In genomic region chr2:166292987-166293386, GRCm38 (mm10) we compare ENCODE assay signal across 18 mouse cellular contexts.
DNase-seq lines count a peak whose midpoint lies in the region; ATAC-seq and TF ChIP-seq lines count a peak whose summit lies in the region.
"Had no signal": no experiment of that assay in that cellular context is flagged by ENCODE, and none has a peak within 500 bp of the region (broad histone marks: within the 10 kb centered on the region; RNA-seq: fewer than 3 reads in every experiment).

No protein-coding gene starts in this region.

- no peaks in the 10 kb centered on the region for H3K9me3 ChIP-seq in kidney, embryonic 16.5 days (ENCODE audit: low read length)
- H3K9me3 ChIP-seq in hindbrain, embryonic 12.5 days (replicated peaks), result no peaks in the 10 kb centered on the region
- H3K9me3 ChIP-seq: embryonic facial prominence, embryonic 13.5 days; forebrain, embryonic 12.5 days; heart, embryonic 13.5 days had no signal

- no peaks in the 10 kb centered on the region for H3K4me1 ChIP-seq in kidney, adult 2 months (ENCODE audit: control insufficient read depth, insufficient read depth, low read length)
- H3K4me1 ChIP-seq in kidney, embryonic 16.5 days (ENCODE audit: insufficient read depth, low read length), result peaks cover 51% of the 10 kb centered on the region
- peaks cover 34% of the 10 kb centered on the region for H3K4me1 ChIP-seq in hindbrain, embryonic 12.5 days

- H3K4me3 ChIP-seq in kidney, adult 2 months (ENCODE audit: insufficient read depth, low read depth, low read length), result no peak overlapping the region
- H3K4me3 ChIP-seq in kidney, embryonic 16.5 days (ENCODE audit: low read length), result no peak overlapping the region
- no peak overlapping the region for H3K4me3 ChIP-seq in macrophage (ENCODE audit: inconsistent target)
- H3K4me3 ChIP-seq in hindbrain, embryonic 12.5 days, result no peak overlapping the region
- H3K4me3 ChIP-seq: embryonic facial prominence, embryonic 13.5 days; forebrain, embryonic 12.5 days; heart, embryonic 13.5 days had no signal

- H3K27me3 ChIP-seq in kidney, adult 2 months (replicated peaks; ENCODE audit: control insufficient read depth, insufficient read depth, low read length), result no peaks in the 10 kb centered on the region
- H3K27me3 ChIP-seq in kidney, embryonic 16.5 days (ENCODE audit: insufficient read depth, low read length), result no peaks in the 10 kb centered on the region
- peaks cover 2% of the 10 kb centered on the region; the same call in 1 of the 2 replicates for H3K27me3 ChIP-seq in hindbrain, embryonic 12.5 days
- H3K27me3 ChIP-seq: embryonic facial prominence, embryonic 13.5 days; heart, embryonic 13.5 days had no signal

- H3K9ac ChIP-seq in kidney, embryonic 16.5 days (replicated peaks; ENCODE audit: low read length), result no peak overlapping the region
- no peak overlapping the region for H3K9ac ChIP-seq in hindbrain, embryonic 12.5 days
- H3K9ac ChIP-seq: embryonic facial prominence, embryonic 13.5 days; forebrain, embryonic 12.5 days; heart, embryonic 13.5 days had no signal

- no peak for TF ChIP-seq CTCF in kidney, adult 2 months (conservative IDR thresholded peaks at IDR 0.05; ENCODE audit: insufficient read depth, insufficient read length, low read depth, low read length)

- H3K79me2 ChIP-seq in macrophage (ENCODE audit: inconsistent target), result no peaks in the 10 kb centered on the region

- H3K4me2 ChIP-seq in kidney, embryonic 16.5 days (replicated peaks; ENCODE audit: low read depth, low read length), result no peak overlapping the region
- H3K4me2 ChIP-seq in hindbrain, embryonic 12.5 days (replicated peaks), result no peak overlapping the region
- H3K4me2 ChIP-seq: embryonic facial prominence, embryonic 13.5 days; forebrain, embryonic 12.5 days; heart, embryonic 13.5 days had no signal

- ATAC-seq in kidney, embryonic 16.5 days (ENCODE audit: low FRiP score, low TSS enrichment), result no peak
- ATAC-seq in neutrophil, adult 5-6 weeks (ENCODE audit: extremely low read depth, insufficient number of reproducible peaks, low FRiP score, poor library complexity, severe bottlenecking), result peak; percentile 18; the same call in 1 of the 2 replicates
- ATAC-seq in hindbrain, embryonic 12.5 days (ENCODE audit: low FRiP score), result no peak
- ATAC-seq: forebrain, embryonic 16.5 days had no signal

- 75% methylated on average over 6 of the region's 6 CpGs for WGBS in kidney, adult 2 months
- WGBS in kidney, embryonic 16.5 days, result 68% methylated on average over 6 of the region's 6 CpGs
- WGBS in macrophage (ENCODE audit: missing documents), result 35% methylated on average over 6 of the region's 6 CpGs
- 85% methylated on average over 6 of the region's 6 CpGs for WGBS in hindbrain, embryonic 12.5 days

- peak; percentile 20 for DNase-seq in kidney, adult 2 months
- peak; percentile 19 for DNase-seq in lung, postnatal 10 days
- no peak for DNase-seq in lung, postnatal 14 days
- DNase-seq in gastrocnemius, postnatal 4 days (ENCODE audit: low spot score in 2 of 2), result no peak
- DNase-seq: adrenal gland, postnatal 10 days; cerebellum, adult 11-12 months; cerebellum, adult 9-10 months; cerebellum, postnatal 25 days; gastrocnemius, postnatal 10 days; heart, postnatal 36 days had no signal

- TF ChIP-seq POLR2A in kidney, adult 2 months (IDR thresholded peaks at IDR 0.05; ENCODE audit: low read depth, low read length), result no peak

- H3K36me3 ChIP-seq in kidney, adult 2 months (ENCODE audit: control insufficient read depth, insufficient read depth, low read length), result no peaks in the 10 kb centered on the region
- no peaks in the 10 kb centered on the region for H3K36me3 ChIP-seq in kidney, embryonic 16.5 days (ENCODE audit: insufficient read depth, low read length)
- no peaks in the 10 kb centered on the region for H3K36me3 ChIP-seq in macrophage (ENCODE audit: inconsistent target)
- no peaks in the 10 kb centered on the region for H3K36me3 ChIP-seq in hindbrain, embryonic 12.5 days
- H3K36me3 ChIP-seq: embryonic facial prominence, embryonic 13.5 days; forebrain, embryonic 12.5 days; heart, embryonic 13.5 days had no signal

- no peak overlapping the region for H3K27ac ChIP-seq in kidney, adult 2 months (ENCODE audit: insufficient read depth, low read depth, low read length)
- no peak overlapping the region for H3K27ac ChIP-seq in kidney, embryonic 16.5 days (ENCODE audit: low read length)
- H3K27ac ChIP-seq in macrophage, result peak overlapping the region; percentile 38
- H3K27ac ChIP-seq in hindbrain, embryonic 12.5 days, result no peak overlapping the region
- H3K27ac ChIP-seq: embryonic facial prominence, embryonic 13.5 days; forebrain, embryonic 12.5 days; heart, embryonic 13.5 days had no signal

Comparison
In these comparisons a context has a peak if more than half of its experiments do, and no peak if none do; other contexts are left out.
1. DNase-seq: peak in kidney, adult 2 months (single experiment) and lung, postnatal 10 days (single experiment); none in lung, postnatal 14 days (single experiment) and gastrocnemius, postnatal 4 days (0 of 2).